In genomic region chr17:34038878-34039561, GRCm38 (mm10) we compare ENCODE assay signal across 8 mouse cellular contexts. TPM values are rescaled to one million over a fixed set of nuclear protein-coding genes. Genes with fewer than 3 reads are reported as not detected.
DNase-seq lines count a peak whose midpoint lies in the region; ATAC-seq lines count a peak whose summit lies in the region.

Gene Col11a2, plus strand, starts transcription at chr17:34039437.

- H3K27ac ChIP-seq in lung, embryonic 15.5 days = peak within 1 kb of the TSS; percentile 29; the same call in 1 of the 2 replicates
- H3K27ac ChIP-seq in hindbrain, embryonic 16.5 days (ENCODE audit: low read depth, low read length) = no peak within 1 kb of the TSS
- no peak within 1 kb of the TSS for H3K27ac ChIP-seq in liver, embryonic 13.5 days
- H3K27ac ChIP-seq in stomach, embryonic 15.5 days = no peak within 1 kb of the TSS

- 6% methylated on average over 28 of the region's 28 CpGs for whole genome bisulfite sequencing in lung, embryonic 15.5 days
- WGBS in hindbrain, embryonic 16.5 days = 9% methylated on average over 28 of the region's 28 CpGs
- 12% methylated on average over 27 of the region's 28 CpGs for WGBS in liver, embryonic 13.5 days (ENCODE audit: insufficient replicate concordance)
- 13% methylated on average over 28 of the region's 28 CpGs for WGBS in stomach, embryonic 15.5 days

- peak within 1 kb of the TSS; percentile 57 for H3K4me2 ChIP-seq in lung, embryonic 15.5 days
- H3K4me2 ChIP-seq in hindbrain, embryonic 16.5 days (ENCODE audit: low read length) = peak within 1 kb of the TSS; percentile 63
- peak within 1 kb of the TSS; percentile 42 for H3K4me2 ChIP-seq in liver, embryonic 13.5 days
- peak within 1 kb of the TSS; percentile 52 for H3K4me2 ChIP-seq in stomach, embryonic 15.5 days

- peaks cover 34% of the 10 kb centered on the region for H3K36me3 ChIP-seq in lung, embryonic 15.5 days
- peaks cover 25% of the 10 kb centered on the region for H3K36me3 ChIP-seq in hindbrain, embryonic 16.5 days (ENCODE audit: control insufficient read depth, insufficient read depth, low read length)
- H3K36me3 ChIP-seq in liver, embryonic 13.5 days = peaks cover 38% of the 10 kb centered on the region
- H3K36me3 ChIP-seq in stomach, embryonic 15.5 days = peaks cover 28% of the 10 kb centered on the region

- H3K9me3 ChIP-seq in lung, embryonic 15.5 days = no peaks in the 10 kb centered on the region
- no peaks in the 10 kb centered on the region for H3K9me3 ChIP-seq in hindbrain, embryonic 16.5 days (ENCODE audit: control insufficient read depth, low read length)
- no peaks in the 10 kb centered on the region for H3K9me3 ChIP-seq in liver, embryonic 13.5 days (replicated peaks)
- no peaks in the 10 kb centered on the region for H3K9me3 ChIP-seq in stomach, embryonic 15.5 days

- H3K4me3 ChIP-seq in lung, embryonic 15.5 days = peak within 1 kb of the TSS; percentile 26
- H3K4me3 ChIP-seq in hindbrain, embryonic 16.5 days (ENCODE audit: low read length) = peak within 1 kb of the TSS; percentile 30
- H3K4me3 ChIP-seq in liver, embryonic 13.5 days (replicated peaks) = no peak within 1 kb of the TSS
- H3K4me3 ChIP-seq in stomach, embryonic 15.5 days (replicated peaks) = peak within 1 kb of the TSS; percentile 15

- H3K9ac ChIP-seq in lung, embryonic 15.5 days = peak within 1 kb of the TSS; percentile 36
- H3K9ac ChIP-seq in hindbrain, embryonic 16.5 days (ENCODE audit: low read depth, low read length) = peak within 1 kb of the TSS; percentile 62
- H3K9ac ChIP-seq in liver, embryonic 13.5 days = 0 out of 2 replicates have a peak within 1 kb of the TSS, but pooled peaks have one; percentile 4
- H3K9ac ChIP-seq in stomach, embryonic 15.5 days = 0 out of 2 replicates have a peak within 1 kb of the TSS, but pooled peaks have one; percentile 9

- DNase-seq in adrenal gland, adult 2 months = peak; percentile 23
- DNase-seq in adrenal gland, adult 18-20 months (ENCODE audit: low spot score in 2 of 2) = no peak
- DNase-seq in lung, postnatal 36 days = no peak
- DNase-seq in liver, embryonic 13.5 days = no peak
- DNase-seq in urinary bladder, postnatal 25 days (ENCODE audit: low spot score) = no peak

- H3K4me1 ChIP-seq in lung, embryonic 15.5 days = peaks cover 37% of the 10 kb centered on the region
- H3K4me1 ChIP-seq in hindbrain, embryonic 16.5 days (ENCODE audit: control insufficient read depth, insufficient read depth, low read depth, low read length) = peaks cover 19% of the 10 kb centered on the region
- H3K4me1 ChIP-seq in liver, embryonic 13.5 days (replicated peaks) = peaks cover 27% of the 10 kb centered on the region
- peaks cover 33% of the 10 kb centered on the region for H3K4me1 ChIP-seq in stomach, embryonic 15.5 days

- ATAC-seq in lung, embryonic 15.5 days (ENCODE audit: borderline replicate concordance, extremely low read depth, low FRiP score, low TSS enrichment) = peak; percentile 25; the same call in 1 of the 2 replicates
- ATAC-seq in hindbrain, embryonic 16.5 days = peak; percentile 67
- peak; percentile 44; the same call in 1 of the 2 replicates for ATAC-seq in liver, embryonic 13.5 days (ENCODE audit: low read depth)
- peak; percentile 6; the same call in 1 of the 2 replicates for ATAC-seq in stomach, embryonic 15.5 days (ENCODE audit: insufficient read depth, low FRiP score, low read depth)

- peaks cover 19% of the 10 kb centered on the region for H3K27me3 ChIP-seq in lung, embryonic 15.5 days
- no peaks in the 10 kb centered on the region for H3K27me3 ChIP-seq in hindbrain, embryonic 16.5 days (replicated peaks; ENCODE audit: control insufficient read depth, insufficient read depth, low read length)
- peaks cover 43% of the 10 kb centered on the region for H3K27me3 ChIP-seq in liver, embryonic 13.5 days
- H3K27me3 ChIP-seq in stomach, embryonic 15.5 days (replicated peaks) = 0 out of 2 replicates have a peak, but pooled peaks cover 8% of the 10 kb centered on the region

RNA-seq across cellular contexts. Expression of gene Col11a2, which starts in this region (rescaled TPM):
- total RNA-seq in adrenal gland, adult 2 months (2021) = 1 to 10 TPM; 1.0 to 1.1 TPM
- polyA plus RNA-seq in adrenal gland, adult 2 months (2012; rRNA removed) = 0.35 and 1.7 TPM in 2 replicates
- total RNA-seq in adrenal gland, adult 18-20 months (2021) = 1 to 10 TPM; 1.4 to 1.9 TPM
- polyA plus RNA-seq in lung, embryonic 15.5 days (2015; fragmentation: Nextera tagmentation; extraction: Ambion mirVana) = 4.1 and 5.0 TPM in 2 replicates
- 4.7 and 6.7 TPM in 2 replicates for polyA plus RNA-seq in hindbrain, embryonic 16.5 days (2015; fragmentation: Nextera tagmentation; extraction: Ambion mirVana)
- polyA plus RNA-seq in liver, embryonic 13.5 days (2015; fragmentation: Nextera tagmentation; extraction: Ambion mirVana) = 0.32 and 0.54 TPM in 2 replicates
- 1.3 and 1.5 TPM in 2 replicates for polyA plus RNA-seq in stomach, embryonic 15.5 days (2015; fragmentation: Nextera tagmentation; extraction: Ambion mirVana)

Comparison
In these comparisons a context has a peak if more than half of its experiments do, and no peak if none do; other contexts are left out.
1. Peak in ATAC-seq, H3K9ac ChIP-seq and H3K4me2 ChIP-seq in liver, embryonic 13.5 days; RNA of the gene not detected or under 1 TPM.
2. ATAC-seq: peak in every context shown above with its lines; median percentile 67 in hindbrain, embryonic 16.5 days; 44 in liver, embryonic 13.5 days; 25 in lung, embryonic 15.5 days; 6 in stomach, embryonic 15.5 days.
3. H3K9ac ChIP-seq: peak in every context shown above with its lines; median percentile 62 in hindbrain, embryonic 16.5 days; 36 in lung, embryonic 15.5 days; 9 in stomach, embryonic 15.5 days; 4 in liver, embryonic 13.5 days.